Comparison of ENCODE assay signal across 21 mouse cellular contexts in genomic region chr10:34904692-34905091, GRCm38 (mm10).
DNase-seq lines count a peak whose midpoint lies in the region; ATAC-seq and TF ChIP-seq lines count a peak whose summit lies in the region.
"Had no signal": no experiment of that assay in that cellular context is flagged by ENCODE, and none has a peak within 500 bp of the region (broad histone marks: within the 10 kb centered on the region; RNA-seq: fewer than 3 reads in every experiment).

No protein-coding gene starts in this region.

- no peak overlapping the region for H3K9ac ChIP-seq in forebrain, embryonic 13.5 days
- no peak overlapping the region for H3K9ac ChIP-seq in forebrain, embryonic 12.5 days
- H3K9ac ChIP-seq in hindbrain, embryonic 13.5 days = no peak overlapping the region
- no peak overlapping the region for H3K9ac ChIP-seq in hindbrain, embryonic 11.5 days (ENCODE audit: low read depth, low read length)
- no peak overlapping the region for H3K9ac ChIP-seq in forebrain, postnatal 0 days
- H3K9ac ChIP-seq: heart, embryonic 12.5 days; limb, embryonic 12.5 days; liver, embryonic 13.5 days; lung, embryonic 15.5 days; neural tube, embryonic 12.5 days had no signal

- ATAC-seq in forebrain, embryonic 13.5 days = peak; percentile 27
- no peak for ATAC-seq in forebrain, embryonic 12.5 days (ENCODE audit: low FRiP score)
- ATAC-seq in hindbrain, embryonic 13.5 days (ENCODE audit: low FRiP score) = peak; percentile 13; the same call in 1 of the 2 replicates
- ATAC-seq in hindbrain, embryonic 11.5 days (ENCODE audit: low FRiP score) = no peak
- no peak for ATAC-seq in forebrain, postnatal 0 days
- no peak for ATAC-seq in frontal cortex, adult (ENCODE audit: low TSS enrichment)

- no peaks in the 10 kb centered on the region for H3K9me3 ChIP-seq in forebrain, embryonic 13.5 days (replicated peaks)
- no peaks in the 10 kb centered on the region for H3K9me3 ChIP-seq in forebrain, embryonic 12.5 days
- H3K9me3 ChIP-seq in hindbrain, embryonic 13.5 days = no peaks in the 10 kb centered on the region
- no peaks in the 10 kb centered on the region for H3K9me3 ChIP-seq in hindbrain, embryonic 11.5 days (ENCODE audit: control insufficient read depth, low read length)
- H3K9me3 ChIP-seq in forebrain, postnatal 0 days (ENCODE audit: low read length) = no peaks in the 10 kb centered on the region
- H3K9me3 ChIP-seq: heart, embryonic 12.5 days; limb, embryonic 12.5 days; liver, embryonic 13.5 days; lung, embryonic 15.5 days; midbrain, embryonic 10.5 days; neural tube, embryonic 12.5 days had no signal

- H3K4me3 ChIP-seq in forebrain, embryonic 13.5 days = no peak overlapping the region
- no peak overlapping the region for H3K4me3 ChIP-seq in forebrain, embryonic 12.5 days (replicated peaks)
- no peak overlapping the region for H3K4me3 ChIP-seq in hindbrain, embryonic 13.5 days
- H3K4me3 ChIP-seq in hindbrain, embryonic 11.5 days (ENCODE audit: low read depth, low read length) = no peak overlapping the region
- H3K4me3 ChIP-seq in forebrain, postnatal 0 days (ENCODE audit: low read depth, low read length) = no peak overlapping the region
- H3K4me3 ChIP-seq: heart, embryonic 12.5 days; limb, embryonic 12.5 days; liver, embryonic 13.5 days; lung, embryonic 15.5 days; midbrain, embryonic 10.5 days; neural tube, embryonic 12.5 days had no signal

- TF ChIP-seq CTCF in forebrain, postnatal 0 days (IDR thresholded peaks at IDR 0.05; ENCODE audit: low read depth) = no peak

- no peaks in the 10 kb centered on the region for H3K4me1 ChIP-seq in forebrain, embryonic 13.5 days
- H3K4me1 ChIP-seq in forebrain, embryonic 12.5 days = no peaks in the 10 kb centered on the region
- no peaks in the 10 kb centered on the region for H3K4me1 ChIP-seq in hindbrain, embryonic 13.5 days (replicated peaks)
- H3K4me1 ChIP-seq in hindbrain, embryonic 11.5 days (replicated peaks; ENCODE audit: control insufficient read depth, insufficient read depth, low read length) = no peaks in the 10 kb centered on the region
- H3K4me1 ChIP-seq in forebrain, postnatal 0 days (ENCODE audit: insufficient read depth) = no peaks in the 10 kb centered on the region
- H3K4me1 ChIP-seq: heart, embryonic 12.5 days; limb, embryonic 12.5 days; liver, embryonic 13.5 days; lung, embryonic 15.5 days; midbrain, embryonic 10.5 days; neural tube, embryonic 12.5 days had no signal

- 75% methylated on average over 2 of the region's 2 CpGs for WGBS in forebrain, embryonic 13.5 days
- WGBS in forebrain, embryonic 12.5 days = 89% methylated on average over 2 of the region's 2 CpGs
- 83% methylated on average over 2 of the region's 2 CpGs for WGBS in hindbrain, embryonic 13.5 days
- WGBS in hindbrain, embryonic 11.5 days = 87% methylated on average over 2 of the region's 2 CpGs
- 47% methylated on average over 2 of the region's 2 CpGs for WGBS in forebrain, postnatal 0 days

- no peaks in the 10 kb centered on the region for H3K27me3 ChIP-seq in forebrain, embryonic 13.5 days
- no peaks in the 10 kb centered on the region for H3K27me3 ChIP-seq in forebrain, embryonic 12.5 days
- no peaks in the 10 kb centered on the region for H3K27me3 ChIP-seq in hindbrain, embryonic 13.5 days
- no peaks in the 10 kb centered on the region for H3K27me3 ChIP-seq in hindbrain, embryonic 11.5 days (ENCODE audit: control insufficient read depth, insufficient read depth, low read length)
- H3K27me3 ChIP-seq in forebrain, postnatal 0 days (ENCODE audit: insufficient read depth, low read length) = no peaks in the 10 kb centered on the region
- H3K27me3 ChIP-seq: heart, embryonic 12.5 days; limb, embryonic 12.5 days; liver, embryonic 13.5 days; lung, embryonic 15.5 days; neural tube, embryonic 12.5 days had no signal

- DNase-seq in hindbrain, embryonic 11.5 days (ENCODE audit: low spot score) = no peak
- peak; percentile 23 for DNase-seq in 3T3-L1 (ENCODE audit: low read depth, low spot score)
- DNase-seq in forebrain, postnatal 0 days = no peak
- DNase-seq: adrenal gland, adult 2 months; heart, postnatal 14 days; kidney, adult 9 months; kidney, postnatal 25 days; liver, embryonic 13.5 days; lung, postnatal 4 days; right cerebral cortex, adult 18-20 months; thymus, postnatal 25 days had no signal

- no peak overlapping the region for H3K27ac ChIP-seq in forebrain, embryonic 13.5 days
- H3K27ac ChIP-seq in forebrain, embryonic 12.5 days = no peak overlapping the region
- H3K27ac ChIP-seq in hindbrain, embryonic 13.5 days = no peak overlapping the region
- no peak overlapping the region for H3K27ac ChIP-seq in hindbrain, embryonic 11.5 days (ENCODE audit: low read depth, low read length)
- H3K27ac ChIP-seq in forebrain, postnatal 0 days (ENCODE audit: low read depth, low read length) = peak overlapping the region; percentile 21; the same call in 1 of the 2 replicates
- H3K27ac ChIP-seq: limb, embryonic 12.5 days; liver, embryonic 13.5 days; lung, embryonic 15.5 days; midbrain, embryonic 10.5 days; neural tube, embryonic 12.5 days had no signal

- H3K36me3 ChIP-seq in forebrain, embryonic 13.5 days (ENCODE audit: poor library complexity, severe bottlenecking) = no peaks in the 10 kb centered on the region
- H3K36me3 ChIP-seq in forebrain, embryonic 12.5 days (replicated peaks) = no peaks in the 10 kb centered on the region
- no peaks in the 10 kb centered on the region for H3K36me3 ChIP-seq in hindbrain, embryonic 13.5 days
- no peaks in the 10 kb centered on the region for H3K36me3 ChIP-seq in hindbrain, embryonic 11.5 days (ENCODE audit: control insufficient read depth, insufficient read depth, low read length)
- no peaks in the 10 kb centered on the region for H3K36me3 ChIP-seq in forebrain, postnatal 0 days (ENCODE audit: insufficient read depth)
- H3K36me3 ChIP-seq: G1E; heart, embryonic 12.5 days; limb, embryonic 12.5 days; liver, embryonic 13.5 days; lung, embryonic 15.5 days; midbrain, embryonic 10.5 days; neural tube, embryonic 12.5 days had no signal

- H3K4me2 ChIP-seq in forebrain, embryonic 13.5 days = no peak overlapping the region
- H3K4me2 ChIP-seq in forebrain, embryonic 12.5 days = no peak overlapping the region
- H3K4me2 ChIP-seq in hindbrain, embryonic 13.5 days = no peak overlapping the region
- no peak overlapping the region for H3K4me2 ChIP-seq in hindbrain, embryonic 11.5 days (replicated peaks; ENCODE audit: low read depth, low read length)
- no peak overlapping the region for H3K4me2 ChIP-seq in forebrain, postnatal 0 days (ENCODE audit: low read depth)
- H3K4me2 ChIP-seq: heart, embryonic 12.5 days; limb, embryonic 12.5 days; liver, embryonic 13.5 days; lung, embryonic 15.5 days; neural tube, embryonic 12.5 days had no signal

Comparison
In these comparisons a context has a peak if more than half of its experiments do, and no peak if none do; other contexts are left out.
1. ATAC-seq: peak in forebrain, embryonic 13.5 days (single experiment) and hindbrain, embryonic 13.5 days (single experiment); none in forebrain, embryonic 12.5 days (single experiment), hindbrain, embryonic 11.5 days (single experiment), forebrain, postnatal 0 days (single experiment) and frontal cortex, adult (single experiment).